8 mouse cellular contexts compared by ENCODE assay signal in genomic region chr10:53527838-53528773, GRCm38 (mm10).
DNase-seq lines count a peak whose midpoint lies in the region; ATAC-seq and TF ChIP-seq lines count a peak whose summit lies in the region.

No protein-coding gene starts in this region.

- no peaks in the 10 kb centered on the region for H3K36me3 ChIP-seq in kidney, embryonic 14.5 days (ENCODE audit: control insufficient read depth, insufficient read depth, low read length)
- H3K36me3 ChIP-seq in limb, embryonic 10.5 days: no peaks in the 10 kb centered on the region
- H3K36me3 ChIP-seq in midbrain, embryonic 16.5 days (ENCODE audit: control insufficient read depth, insufficient read depth, low read length): no peaks in the 10 kb centered on the region
- no peaks in the 10 kb centered on the region for H3K36me3 ChIP-seq in stomach, embryonic 16.5 days (ENCODE audit: control insufficient read depth, insufficient read depth, low read length)

- H3K4me3 ChIP-seq in gastrocnemius, adult 2 months: no peak overlapping the region
- H3K4me3 ChIP-seq in kidney, embryonic 14.5 days (ENCODE audit: low read length): no peak overlapping the region
- no peak overlapping the region for H3K4me3 ChIP-seq in limb, embryonic 10.5 days
- no peak overlapping the region for H3K4me3 ChIP-seq in midbrain, embryonic 16.5 days (ENCODE audit: low read depth, low read length)
- H3K4me3 ChIP-seq in stomach, embryonic 16.5 days (replicated peaks; ENCODE audit: low read length): no peak overlapping the region

- 31% methylated on average over 6 of the region's 6 CpGs for WGBS in kidney, embryonic 14.5 days
- WGBS in limb, embryonic 10.5 days: 42% methylated on average over 6 of the region's 6 CpGs
- WGBS in midbrain, embryonic 16.5 days: 37% methylated on average over 6 of the region's 6 CpGs
- 21% methylated on average over 6 of the region's 6 CpGs for WGBS in stomach, embryonic 16.5 days

- H3K9me3 ChIP-seq in kidney, embryonic 14.5 days (ENCODE audit: control insufficient read depth, low read length): peaks cover 4% of the 10 kb centered on the region; the same call in 1 of the 2 replicates
- no peaks in the 10 kb centered on the region for H3K9me3 ChIP-seq in limb, embryonic 10.5 days (replicated peaks)
- no peaks in the 10 kb centered on the region for H3K9me3 ChIP-seq in midbrain, embryonic 16.5 days (replicated peaks; ENCODE audit: control insufficient read depth, low read length, poor library complexity, severe bottlenecking)
- no peaks in the 10 kb centered on the region; the same call in 1 of the 2 replicates for H3K9me3 ChIP-seq in stomach, embryonic 16.5 days (replicated peaks; ENCODE audit: control insufficient read depth, low read length)

- peak; percentile 86 for TF ChIP-seq CTCF in gastrocnemius, adult 2 months (IDR thresholded peaks at IDR 0.05)

- no peak overlapping the region for H3K9ac ChIP-seq in kidney, embryonic 14.5 days (ENCODE audit: low read depth, low read length)
- no peak overlapping the region for H3K9ac ChIP-seq in midbrain, embryonic 16.5 days (ENCODE audit: low read depth, low read length)
- H3K9ac ChIP-seq in stomach, embryonic 16.5 days (ENCODE audit: low read length): no peak overlapping the region

- no peaks in the 10 kb centered on the region for H3K4me1 ChIP-seq in kidney, embryonic 14.5 days (ENCODE audit: control insufficient read depth, insufficient read depth, low read length)
- no peaks in the 10 kb centered on the region for H3K4me1 ChIP-seq in limb, embryonic 10.5 days
- no peaks in the 10 kb centered on the region for H3K4me1 ChIP-seq in midbrain, embryonic 16.5 days (ENCODE audit: control insufficient read depth, insufficient read depth, low read length)
- no peaks in the 10 kb centered on the region for H3K4me1 ChIP-seq in stomach, embryonic 16.5 days (ENCODE audit: control insufficient read depth, insufficient read depth, low read length)

- peak; percentile 80; the same call in 1 of the 2 replicates for ATAC-seq in kidney, embryonic 14.5 days (ENCODE audit: low FRiP score, low TSS enrichment)
- ATAC-seq in midbrain, embryonic 16.5 days: peak; percentile 88
- peak; percentile 64; the same call in 1 of the 2 replicates for ATAC-seq in stomach, embryonic 16.5 days (ENCODE audit: insufficient read depth, low FRiP score)

- intact Hi-C loops in gastrocnemius, adult 2 months (cut with DNase I): loop anchor here (1.0 to 5.0 kb wide), 2 partner anchors 181 to 413 kb away; no protein-coding TSS in a partner anchor

- H3K4me2 ChIP-seq in kidney, embryonic 14.5 days (replicated peaks; ENCODE audit: low read depth, low read length): no peak overlapping the region
- H3K4me2 ChIP-seq in midbrain, embryonic 16.5 days (ENCODE audit: low read length): no peak overlapping the region
- H3K4me2 ChIP-seq in stomach, embryonic 16.5 days (ENCODE audit: low read depth, low read length): no peak overlapping the region

- no peaks in the 10 kb centered on the region for H3K27me3 ChIP-seq in kidney, embryonic 14.5 days (ENCODE audit: control insufficient read depth, insufficient read depth, low read length)
- H3K27me3 ChIP-seq in limb, embryonic 10.5 days (ENCODE audit: low read depth, poor library complexity, severe bottlenecking): no peaks in the 10 kb centered on the region
- H3K27me3 ChIP-seq in midbrain, embryonic 16.5 days (ENCODE audit: control insufficient read depth, insufficient read depth, low read depth, low read length): no peaks in the 10 kb centered on the region
- no peaks in the 10 kb centered on the region for H3K27me3 ChIP-seq in stomach, embryonic 16.5 days (ENCODE audit: control insufficient read depth, insufficient read depth, low read length)

- DNase-seq in urinary bladder, postnatal 14 days (ENCODE audit: low spot score): peak; percentile 60
- no peak for DNase-seq in urinary bladder, adult 2 months (ENCODE audit: low spot score)
- DNase-seq in cerebellum, postnatal 14 days: peak; percentile 78 to 84
- DNase-seq in gastrocnemius, adult 2 months: peak; percentile 70
- peak; percentile 69 for DNase-seq in limb, embryonic 10.5 days (ENCODE audit: low spot score)

- H3K27ac ChIP-seq in gastrocnemius, adult 2 months: no peak overlapping the region
- no peak overlapping the region for H3K27ac ChIP-seq in kidney, embryonic 14.5 days (ENCODE audit: low read depth, low read length)
- H3K27ac ChIP-seq in limb, embryonic 10.5 days: no peak overlapping the region
- no peak overlapping the region for H3K27ac ChIP-seq in midbrain, embryonic 16.5 days (ENCODE audit: low read length)
- no peak overlapping the region for H3K27ac ChIP-seq in stomach, embryonic 16.5 days (ENCODE audit: low read length)
